Mouse (Mus musculus) C2C12 (cell line): ENCODE results near the gene Ch25h.

ENCODE experiments used
- CEBPB ChIP-seq: IDR thresholded peaks from one replicate; pipeline ENCODE4 v1.6.1; 2011; ENCODE audit warnings: low read depth, mild to moderate bottlenecking, control low read depth, moderate library complexity
- CTCF ChIP-seq: IDR thresholded peaks from one replicate; pipeline ENCODE4 v1.5.1; 2011; ENCODE audit not compliant: control insufficient read depth, insufficient read depth, insufficient read length
- FOSL1 ChIP-seq: IDR thresholded peaks from one replicate; pipeline ENCODE4 v1.8.0; 2011; ENCODE audit warnings: mild to moderate bottlenecking, low read length; ENCODE audit not compliant: poor library complexity, insufficient read depth, severe bottlenecking
- MYOD1 ChIP-seq: IDR thresholded peaks from one replicate; pipeline ENCODE4 v1.6.1; 2011; ENCODE audit warnings: low read depth; ENCODE audit not compliant: control insufficient read depth, insufficient read length
- MYOG ChIP-seq: IDR thresholded peaks from one replicate; pipeline ENCODE4 v1.6.1; 2011; ENCODE audit not compliant: control insufficient read depth, insufficient read length; ENCODE audit errors: extremely low read depth
- USF1 ChIP-seq: IDR thresholded peaks from one replicate; pipeline ENCODE4 v1.6.1; 2011; ENCODE audit warnings: low read depth, mild to moderate bottlenecking, control low read depth, moderate library complexity

DNA sequence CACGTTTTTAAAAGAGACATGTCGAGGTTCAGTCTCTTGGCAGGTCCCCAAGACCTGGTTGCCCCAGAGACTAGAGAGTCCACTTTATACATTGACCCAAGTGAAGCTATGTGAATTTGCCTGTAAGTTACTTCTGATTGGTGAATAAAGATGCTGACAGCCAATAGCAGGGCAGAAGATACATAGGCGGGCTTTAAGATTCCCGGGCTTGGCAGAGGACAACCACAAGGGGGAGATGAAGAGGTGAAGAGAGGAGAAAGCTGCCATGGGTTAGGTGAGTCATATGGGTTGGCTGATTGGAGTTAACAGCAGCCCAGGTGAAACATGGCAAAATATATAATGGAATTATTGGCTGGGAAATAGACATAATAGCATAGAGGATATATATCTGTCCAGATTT lies 25.8 kb upstream of the Ch25h start:
- peak; percentile 4 for TF ChIP-seq CTCF
- no peak for TF ChIP-seq USF1
- no peak for TF ChIP-seq FOSL1
- TF ChIP-seq MYOD1 = no peak
- TF ChIP-seq MYOG = no peak
- TF ChIP-seq CEBPB = no peak
